Mouse (Mus musculus): Measurements from ENCODE around the gene Mtmr2. TPM values are rescaled to one million over a fixed set of nuclear protein-coding genes. Genes with fewer than 3 reads are reported as not detected.

Mtmr2 gene
- polyA plus RNA-seq, 1 experiment from 2014 or later: 31.2 TPM

DNA sequence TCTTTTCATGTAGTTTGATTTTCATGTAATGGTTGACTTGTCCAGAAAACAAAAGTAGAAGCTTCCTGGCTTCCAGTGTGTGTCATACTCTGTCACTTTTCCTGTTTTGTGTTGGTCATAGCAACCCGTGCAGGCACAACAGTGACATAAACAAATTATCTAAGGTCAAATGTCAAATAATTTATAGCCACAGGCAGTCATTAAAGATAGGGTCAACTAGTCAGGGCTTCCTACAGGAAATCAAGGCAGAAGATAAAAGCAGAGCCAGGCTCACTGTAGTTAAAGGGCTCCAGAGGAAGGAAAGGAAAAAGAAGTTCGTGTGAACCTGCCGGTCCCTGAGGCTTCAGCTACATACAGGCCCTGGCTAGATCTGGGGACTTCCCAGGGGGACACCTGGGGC, 105.7 kb downstream of the Mtmr2 start:
- Histone ChIP-seq H3K4me2 (no peak overlapping the region), H3K9me3 (replicated peaks) (no peaks in the 10 kb centered on the region), H3K27ac (no peak overlapping the region), H3K4me1 (no peaks in the 10 kb centered on the region), H3K4me3 (no peak overlapping the region), H3K9ac (no peak overlapping the region), H3K36me3 (no peaks in the 10 kb centered on the region), H3K27me3 (replicated peaks) (no peaks in the 10 kb centered on the region)
- ATAC-seq: no peak
- WGBS (ENCODE audit: insufficient replicate concordance): 42% methylated on average over 3 of the region's 3 CpGs

Other genes with a start within 250 kb of the Mtmr2 start
- gene Cep57, start 78.7 kb downstream of the Mtmr2 start, polyA plus RNA-seq (2016; fragmentation: Nextera tagmentation; extraction: Ambion mirVana): 43.2 and 46.8 TPM in 2 replicates
- 14.3 and 16.1 TPM in 2 replicates for gene Fam76b, start 79.3 kb downstream of the Mtmr2 start, polyA plus RNA-seq (2016; fragmentation: Nextera tagmentation; extraction: Ambion mirVana)